Mouse (Mus musculus) forebrain, embryonic 11.5 days (tissue): ENCODE results near the gene Ooep. TPM values are rescaled to one million over a fixed set of nuclear protein-coding genes. Genes with fewer than 3 reads are reported as not detected.
"Not testable (repeated sequence)": the region's sequence is repeated elsewhere in the genome, so short reads cannot be mapped to it uniquely, and the experiment has no call there.

Experiments
- ATAC-seq: fragments of 200-750 bp; cut with Nextera tagmentation; replicated peaks from 2 replicates; pipeline ENCODE4 v1.8.0; 2017; ENCODE audit warnings: moderate TSS enrichment; ENCODE audit not compliant: low FRiP score
- DNase-seq: peaks from one replicate; pipeline ENCODE4 v3.0.0-alpha.2; 2017; ENCODE audit warnings: low spot score
- H3K27ac ChIP-seq: fragments of 300-500 bp; sonication (generic); 2 replicates; pipeline ENCODE4 v1.5.1; 2014; ENCODE audit warnings: low read depth, low read length
- H3K27me3 ChIP-seq: fragments of 300-500 bp; sonication (generic); 2 replicates; pipeline ENCODE4 v1.6.1; 2014; ENCODE audit warnings: mild to moderate bottlenecking, low read length, mixed read lengths; ENCODE audit not compliant: control insufficient read depth, insufficient read depth
- H3K36me3 ChIP-seq: fragments of 300-500 bp; sonication (generic); 2 replicates; pipeline ENCODE4 v1.6.1; 2014; ENCODE audit warnings: mild to moderate bottlenecking, low read length, moderate library complexity, mixed read lengths; ENCODE audit not compliant: control insufficient read depth, insufficient read depth
- H3K4me1 ChIP-seq: fragments of 300-500 bp; sonication (generic); replicated peaks from 2 replicates; pipeline ENCODE4 v1.6.1; 2014; ENCODE audit warnings: low read length, mixed read lengths; ENCODE audit not compliant: control insufficient read depth, insufficient read depth
- H3K4me2 ChIP-seq: fragments of 300-500 bp; sonication (generic); 2 replicates; pipeline ENCODE4 v1.6.1; 2014; ENCODE audit warnings: low read depth, mild to moderate bottlenecking, low read length, moderate library complexity, mixed read lengths; ENCODE audit not compliant: severe bottlenecking
- H3K4me3 ChIP-seq: fragments of 300-500 bp; sonication (generic); 2 replicates; pipeline ENCODE4 v1.5.1; 2014; ENCODE audit warnings: low read depth, low read length
- H3K9ac ChIP-seq: fragments of 300-500 bp; sonication (generic); 2 replicates; pipeline ENCODE4 v1.6.1; 2014; ENCODE audit warnings: low read length
- H3K9me3 ChIP-seq: fragments of 300-500 bp; sonication (generic); 2 replicates; pipeline ENCODE4 v1.6.1; 2016; ENCODE audit warnings: low read length, mixed read lengths; ENCODE audit not compliant: control insufficient read depth
- WGBS: fragments of 180-500 bp; shearing (Covaris S2); extraction: QIAGEN DNeasy Blood & Tissue Kit; methylation state at CpG from one replicate; pipeline ENCODE4 v1.1.7; 2014; 5-methylcytosine and 5-hydroxymethylcytosine counted together
- polyA plus RNA-seq: library from polyadenylated mRNA; unstranded; fragments of >200 nt; fragmentation: Nextera tagmentation; extraction: Ambion mirVana; gene quantifications from 2 replicates; pipeline ENCODE4 v1.2.1, GENCODE M21; 2014

Ooep gene
- polyA plus RNA-seq, 1 experiment from 2014 or later: 5.2 TPM

GRCm38 (mm10) chr9:78349141-78349540 lies 29.4 kb downstream of the Ooep start:
- H3K27ac ChIP-seq, ATAC-seq, H3K9ac ChIP-seq, H3K36me3 ChIP-seq, H3K9me3 ChIP-seq, H3K4me1 ChIP-seq, H3K4me2 ChIP-seq, H3K27me3 ChIP-seq, DNase-seq, H3K4me3 ChIP-seq: not testable (repeated sequence)
- 83% methylated on average over 3 of the region's 3 CpGs for WGBS

GRCm38 (mm10) chr9:78348206-78349004 lies 30.1 kb downstream of the Ooep start:
- H3K4me2 ChIP-seq, H3K4me1 ChIP-seq, DNase-seq, H3K27ac ChIP-seq, ATAC-seq, H3K9ac ChIP-seq, H3K36me3 ChIP-seq, H3K4me3 ChIP-seq, H3K9me3 ChIP-seq, H3K27me3 ChIP-seq: not testable (repeated sequence)
- 70% methylated on average over 6 of the region's 6 CpGs for WGBS

- ATAC-seq (no peak), DNase-seq (no peak)
- Histone ChIP-seq H3K36me3 (no peaks in the 10 kb centered on the region), H3K9ac (no peak overlapping the region), H3K9me3 (no peaks in the 10 kb centered on the region), H3K27ac (no peak overlapping the region), H3K4me3 (no peak overlapping the region), H3K27me3 (no peaks in the 10 kb centered on the region), H3K4me2 (no peak overlapping the region), H3K4me1 (no peaks in the 10 kb centered on the region)
- WGBS: 66% methylated on average over 3 of the region's 3 CpGs
These were observed 31.5 kb downstream of the Ooep start for GRCm38 (mm10) chr9:78347004-78347403.

GRCm38 (mm10) chr9:78345235-78345634 lies 33.3 kb downstream of the Ooep start:
- not testable (repeated sequence) for H3K4me3 ChIP-seq, H3K9me3 ChIP-seq, H3K4me1 ChIP-seq, DNase-seq, H3K4me2 ChIP-seq, H3K9ac ChIP-seq, H3K27me3 ChIP-seq, H3K36me3 ChIP-seq, ATAC-seq, H3K27ac ChIP-seq
- WGBS: 68% methylated on average over 4 of the region's 4 CpGs

- H3K27me3 ChIP-seq, H3K36me3 ChIP-seq: not testable (repeated sequence)
- WGBS: 90% methylated on average over 9 of the region's 9 CpGs
These were observed 35.5 kb downstream of the Ooep start for GRCm38 (mm10) chr9:78343055-78343454.

GRCm38 (mm10) chr9:78342494-78342893 lies 36.0 kb downstream of the Ooep start:
- not testable (repeated sequence) for H3K9me3 ChIP-seq, DNase-seq, H3K4me2 ChIP-seq, H3K4me1 ChIP-seq, H3K27me3 ChIP-seq, H3K4me3 ChIP-seq, H3K36me3 ChIP-seq, ATAC-seq, H3K27ac ChIP-seq, H3K9ac ChIP-seq
- WGBS: 90% methylated on average over 4 of the region's 4 CpGs

More at GRCm38 (mm10) chr9:78343055-78343454, 35.5 kb downstream of the Ooep start:
- not testable (repeated sequence) for H3K9ac ChIP-seq, H3K4me2 ChIP-seq, H3K9me3 ChIP-seq, H3K27ac ChIP-seq, ATAC-seq, H3K4me3 ChIP-seq, DNase-seq, H3K4me1 ChIP-seq

- H3K9me3 ChIP-seq, H3K36me3 ChIP-seq, H3K4me3 ChIP-seq, H3K4me1 ChIP-seq, H3K9ac ChIP-seq, H3K4me2 ChIP-seq, H3K27ac ChIP-seq, H3K27me3 ChIP-seq: not testable (repeated sequence)
- 11% methylated on average over 8 of the region's 8 CpGs for WGBS
- peak; percentile 78 for DNase-seq
- 0 out of 2 replicates have a peak, but pooled peaks have one; percentile 33 for ATAC-seq
These were observed 38.2 kb downstream of the Ooep start for GRCm38 (mm10) chr9:78340324-78340723.

GRCm38 (mm10) chr9:78337050-78337449 lies 41.5 kb downstream of the Ooep start:
- H3K27me3 ChIP-seq, ATAC-seq, H3K4me2 ChIP-seq, H3K27ac ChIP-seq, H3K9ac ChIP-seq, H3K9me3 ChIP-seq, H3K4me3 ChIP-seq, H3K36me3 ChIP-seq, DNase-seq, H3K4me1 ChIP-seq: not testable (repeated sequence)

GRCm38 (mm10) chr9:78327289-78327688 lies 51.2 kb downstream of the Ooep start, which contains the start of gene Omt2b:
Gene Omt2b (plus strand): TSS chr9:78327589.
- not testable (repeated sequence) for H3K4me2 ChIP-seq, H3K4me3 ChIP-seq, H3K4me1 ChIP-seq, DNase-seq, H3K9ac ChIP-seq, H3K36me3 ChIP-seq, H3K27ac ChIP-seq, H3K9me3 ChIP-seq, H3K27me3 ChIP-seq, ATAC-seq
- WGBS: 100% methylated on average over 1 of the region's 1 CpGs
